Mouse (Mus musculus): ENCODE measurements around the gene Tbxas1. TPM values are rescaled to one million over a fixed set of nuclear protein-coding genes. Genes with fewer than 3 reads are reported as not detected.
A peak's percentile ranks its signal among the peaks of the same experiment; 100 is the strongest.

Gene Tbxas1
- total RNA-seq, 2 experiments from 2014 or later = 0.92 to 1.9 TPM

DNA sequence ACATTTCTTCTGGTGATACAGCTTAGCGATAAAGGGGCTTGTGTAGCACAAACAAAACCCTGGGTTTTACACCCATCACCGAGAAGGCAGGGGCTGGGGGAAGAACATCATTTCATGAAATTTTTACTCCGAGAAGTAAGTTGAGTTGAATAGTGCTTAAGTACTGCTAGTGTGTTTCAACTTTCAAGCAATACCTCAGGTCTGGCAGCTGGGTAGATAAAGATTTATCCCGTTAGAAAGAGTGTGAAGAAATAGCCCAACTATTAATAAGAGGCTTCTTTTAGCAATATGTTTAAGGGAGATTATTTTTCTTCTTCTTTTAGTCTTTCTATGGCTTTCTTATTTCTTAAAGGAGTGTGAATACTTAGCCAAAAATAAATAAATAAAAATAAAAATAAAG lies 48.2 kb downstream of the Tbxas1 start:
- DNase-seq = no peak

DNA sequence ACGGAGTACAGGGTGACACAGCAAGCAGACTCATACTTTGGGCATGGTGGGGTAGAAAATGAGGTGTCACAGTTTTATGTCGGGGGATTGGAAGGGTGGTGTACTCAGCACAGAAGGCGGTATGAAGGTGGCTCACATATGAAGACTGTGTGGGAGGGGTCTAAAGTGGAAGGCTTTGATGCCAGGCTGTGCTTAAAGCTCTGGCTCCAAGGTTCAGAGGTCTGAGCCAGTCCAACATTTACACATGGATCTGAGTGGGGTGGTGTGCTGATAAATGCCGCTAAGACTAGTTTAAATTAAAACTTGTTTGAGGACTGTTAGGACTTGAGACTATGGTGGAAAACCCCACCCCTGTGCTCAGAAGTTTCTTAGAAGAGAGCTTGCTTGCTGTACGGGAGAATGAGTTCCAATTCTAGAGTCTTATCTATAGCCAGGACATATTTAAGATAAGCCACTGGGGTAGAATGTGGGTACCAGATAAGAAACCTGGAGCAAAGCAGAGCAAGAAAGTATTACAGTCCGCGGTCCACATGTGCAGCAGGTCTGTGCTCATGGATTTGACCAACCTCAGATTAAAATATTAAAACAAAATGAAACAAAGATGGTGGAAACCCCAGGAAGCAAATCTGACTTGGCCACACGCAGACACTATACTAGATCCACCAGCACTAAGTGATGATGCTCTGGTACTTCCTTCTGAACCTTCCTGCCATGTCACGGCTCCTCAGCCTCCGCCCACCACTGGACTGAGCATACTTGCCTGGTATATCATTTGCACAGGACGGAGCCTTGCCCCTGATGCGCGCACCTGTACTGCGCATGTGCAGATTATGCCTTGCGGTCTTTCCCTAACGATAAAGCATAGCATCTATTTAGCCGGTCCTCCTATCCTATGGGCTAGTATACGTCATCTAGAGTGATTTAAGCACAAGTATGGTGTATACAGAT lies 48.9 kb downstream of the Tbxas1 start:
- no peak for DNase-seq

DNA sequence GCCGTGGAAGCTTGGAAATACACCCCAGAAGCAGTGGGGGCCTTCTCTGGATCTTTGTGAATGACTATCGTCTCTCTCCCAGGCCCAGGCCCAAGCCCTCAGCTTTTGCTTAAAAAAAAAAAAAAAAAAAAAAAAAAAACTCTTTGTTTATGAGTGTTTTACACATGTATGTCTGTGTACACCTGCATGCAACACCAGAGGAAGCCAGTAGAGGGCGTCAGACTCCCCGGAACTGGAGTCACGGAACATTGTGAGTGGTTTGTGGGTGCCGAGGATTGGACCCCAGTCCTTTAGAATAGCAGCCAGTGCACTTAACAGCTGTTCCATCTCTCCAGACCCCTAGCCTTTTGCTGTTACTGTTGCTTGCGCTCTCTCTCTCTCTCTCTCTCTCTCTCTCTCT lies 50.5 kb downstream of the Tbxas1 start:
- no peak for DNase-seq

DNA sequence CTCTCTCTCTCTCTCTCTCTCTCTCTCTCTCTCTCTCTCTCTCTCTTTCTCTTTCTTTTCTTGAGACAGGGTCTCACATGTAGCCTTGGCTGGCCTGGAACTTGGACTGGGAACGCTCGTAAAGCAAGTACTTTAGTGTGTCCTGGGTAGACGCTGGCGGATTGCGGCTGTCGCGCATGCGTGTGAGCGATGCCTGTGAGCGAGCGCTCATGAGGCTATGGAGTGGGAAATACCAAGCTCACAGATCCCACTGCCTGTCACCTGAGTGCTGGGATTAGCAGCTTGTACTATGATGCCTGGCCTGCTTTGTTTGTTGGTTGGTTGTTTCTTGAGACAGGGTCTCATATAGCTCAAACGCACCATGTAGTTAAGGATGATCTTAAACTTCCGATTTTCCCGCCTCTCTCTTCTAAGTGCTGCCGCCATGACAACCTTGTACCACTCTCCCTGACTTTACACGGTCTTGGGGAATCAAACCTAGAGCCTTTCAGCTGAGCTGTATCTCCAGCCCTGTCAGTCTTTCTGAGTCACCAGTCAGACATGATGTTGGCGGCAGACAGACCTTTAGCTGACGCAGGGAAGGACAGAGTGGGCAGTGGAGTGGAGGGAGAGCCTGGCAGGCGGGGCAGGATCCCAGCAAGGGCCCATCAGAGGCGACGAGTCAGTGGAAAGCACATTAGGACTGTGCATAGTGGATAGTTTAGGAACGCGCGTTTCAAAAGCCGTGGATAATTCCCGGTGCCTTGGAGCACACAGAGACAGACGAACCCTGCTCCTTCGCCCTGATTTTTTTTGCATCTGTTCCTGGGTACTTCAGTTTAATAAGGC lies 51.1 kb downstream of the Tbxas1 start:
- DNase-seq = peak; percentile 29

DNA sequence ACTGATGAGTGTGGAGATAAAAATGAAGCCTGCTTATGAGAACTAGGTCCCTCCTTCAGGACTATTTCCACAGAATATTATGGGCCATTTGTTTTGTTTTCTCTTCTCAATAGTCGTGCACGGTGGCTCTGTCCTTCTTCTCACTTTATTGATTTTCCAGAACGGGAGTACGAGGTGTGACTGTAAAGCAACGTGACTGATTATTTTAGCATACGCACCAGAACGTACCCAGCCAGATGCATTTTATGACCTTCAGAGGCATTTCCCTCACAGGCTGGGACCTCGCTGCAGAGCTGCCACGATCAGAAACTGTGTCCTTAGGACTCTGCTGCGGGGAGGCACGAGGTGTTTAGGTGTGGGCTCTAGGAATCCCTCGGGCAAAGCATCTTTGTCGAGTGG lies 51.8 kb downstream of the Tbxas1 start:
- no peak for DNase-seq

DNA sequence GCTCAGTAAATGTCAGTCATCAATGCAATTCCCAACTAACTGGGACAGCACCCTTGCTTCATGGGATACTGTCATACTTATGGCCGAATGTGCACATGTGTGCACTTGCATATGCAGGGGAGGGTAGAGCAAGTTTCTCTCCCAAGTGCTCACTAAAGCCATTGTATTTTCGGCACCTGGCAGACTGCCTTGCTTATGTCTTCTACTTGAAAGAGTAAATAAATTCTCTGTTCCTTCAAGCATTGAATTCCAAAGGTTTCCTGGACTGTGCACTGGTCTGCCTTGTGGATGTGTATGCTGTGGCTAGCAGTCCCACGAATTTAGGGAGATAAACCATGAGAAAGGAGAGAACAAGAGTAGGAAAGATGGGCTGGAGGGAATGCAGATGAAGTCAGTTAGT lies 53.3 kb downstream of the Tbxas1 start:
- no peak for DNase-seq

DNA sequence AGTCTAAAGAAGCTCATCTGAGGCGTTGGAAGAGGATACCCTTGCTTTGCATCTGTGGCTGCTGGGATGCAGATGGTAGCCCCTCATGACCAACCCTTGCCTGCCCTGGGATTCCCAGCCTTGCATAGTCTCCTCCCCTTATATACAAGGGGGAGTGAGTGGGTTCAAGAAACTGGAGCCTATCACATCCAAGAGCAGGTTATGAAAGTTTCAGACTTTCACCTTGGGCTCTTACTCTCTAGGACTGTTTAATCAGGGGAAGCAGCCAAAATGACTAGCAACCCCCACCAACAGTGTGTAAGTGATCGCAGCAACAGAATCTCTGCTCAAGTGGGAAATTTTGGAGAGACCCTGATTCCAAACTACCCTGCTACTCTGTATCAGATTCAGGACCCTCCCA lies 60.8 kb downstream of the Tbxas1 start:
- DNase-seq = no peak

DNA sequence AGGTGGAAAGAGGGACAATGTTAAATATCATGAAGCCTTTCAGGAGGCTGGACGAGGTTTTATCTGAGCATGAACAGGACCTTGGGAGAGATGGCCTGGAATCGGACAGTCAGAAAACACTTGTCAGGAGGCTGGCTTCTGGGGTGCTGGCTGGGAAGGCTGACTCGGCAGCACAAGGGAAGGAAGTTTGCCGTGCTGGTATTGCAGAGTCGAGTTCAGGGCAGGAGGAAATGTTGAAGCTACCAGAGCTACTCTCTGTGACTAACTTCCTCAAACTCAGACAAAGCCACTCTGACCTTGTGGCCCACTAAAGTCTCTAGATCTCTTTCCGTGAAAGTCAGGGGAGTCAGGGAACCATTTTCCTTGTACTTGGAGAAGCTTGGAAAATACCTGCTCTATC lies 63.2 kb downstream of the Tbxas1 start:
- DNase-seq = no peak

DNA sequence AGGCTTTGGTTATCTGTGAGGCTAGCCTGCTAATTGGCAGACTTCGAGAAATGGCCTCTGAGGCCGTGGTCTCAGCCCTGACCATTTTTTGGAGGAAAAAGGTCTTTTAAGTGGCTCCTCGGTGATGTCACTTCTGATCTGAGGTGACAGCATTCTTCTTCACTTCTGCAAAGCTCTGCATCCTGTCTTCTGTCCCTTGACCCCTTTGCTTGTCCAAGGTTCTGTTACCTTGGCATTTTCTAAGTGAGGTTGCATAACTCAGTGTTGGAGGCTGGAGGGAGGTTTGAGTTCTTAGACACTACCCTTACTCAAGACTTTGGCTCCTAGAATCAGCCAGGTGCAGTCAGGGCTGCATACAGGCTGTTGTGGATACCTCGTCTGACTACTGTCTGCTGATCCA lies 63.9 kb downstream of the Tbxas1 start:
- DNase-seq = no peak

DNA sequence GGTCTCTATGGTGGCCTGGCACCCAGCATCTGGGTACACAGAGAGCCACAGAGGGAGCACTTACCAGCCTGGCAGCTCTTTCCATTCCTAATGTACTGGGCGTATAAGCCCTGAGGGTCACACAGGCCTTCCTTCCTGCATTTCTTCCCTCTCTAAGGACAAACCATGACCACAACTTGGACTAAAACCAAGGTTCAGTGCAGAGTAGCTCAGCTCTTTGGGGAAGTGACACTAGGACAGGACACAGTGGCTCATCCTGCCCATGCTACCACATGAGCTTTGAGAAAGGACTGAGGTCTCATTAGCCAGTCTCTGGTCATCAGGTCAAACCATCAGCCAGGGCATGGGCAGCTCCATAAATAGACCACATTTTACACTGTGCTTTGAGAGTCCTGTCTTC lies 65.8 kb downstream of the Tbxas1 start:
- DNase-seq = no peak

GRCm38 (mm10) chr6:38942771-38943170 lies 67.6 kb downstream of the Tbxas1 start:
- no peak for DNase-seq

DNA sequence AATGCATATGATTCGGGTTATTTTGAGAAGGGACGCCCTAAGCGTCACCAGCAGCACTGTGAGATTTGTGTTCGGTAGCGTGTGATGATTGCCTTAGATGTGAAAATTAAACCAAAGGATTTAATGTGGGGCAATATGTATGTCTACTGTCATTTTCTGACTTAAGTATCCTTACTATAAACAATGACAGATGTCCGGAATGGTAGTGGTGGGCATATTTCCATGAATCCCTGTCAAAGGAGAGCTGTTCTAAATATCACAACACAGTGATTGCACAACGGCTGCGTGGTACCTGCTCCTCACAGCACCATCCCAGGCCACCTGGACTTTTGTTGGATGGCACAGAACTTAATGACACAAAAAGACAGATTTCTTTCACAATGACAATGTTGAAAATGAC lies 69.2 kb downstream of the Tbxas1 start:
- DNase-seq = no peak

GRCm38 (mm10) chr6:38944826-38945225 lies 69.6 kb downstream of the Tbxas1 start:
- DNase-seq = no peak

- no peak for DNase-seq
Measured at GRCm38 (mm10) chr6:38945681-38946080, 70.5 kb downstream of the Tbxas1 start.

GRCm38 (mm10) chr6:38947282-38947681 lies 72.1 kb downstream of the Tbxas1 start:
- no peak for DNase-seq

DNA sequence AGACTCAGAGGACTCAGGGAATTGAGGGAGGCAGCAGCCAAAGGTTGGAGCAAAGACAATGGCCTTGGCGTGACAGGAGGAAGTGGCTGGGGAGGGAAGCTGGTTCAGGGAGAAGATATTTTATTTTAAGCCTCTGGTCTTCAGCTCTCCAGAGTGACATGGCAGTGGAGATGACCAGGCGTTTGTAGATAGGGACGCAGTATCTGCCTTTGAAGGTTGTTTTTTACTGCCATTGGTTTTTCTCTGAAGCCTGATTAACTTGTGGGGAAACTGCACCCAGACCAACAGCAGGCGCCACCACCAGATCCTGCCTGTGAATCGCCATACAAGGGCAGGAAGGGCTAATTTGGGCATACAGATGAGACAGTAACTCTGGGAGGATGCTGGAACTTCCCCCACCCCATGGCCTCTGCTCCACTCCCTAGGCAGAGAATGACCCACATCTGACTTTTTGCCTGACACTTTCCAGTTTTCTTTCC lies 74.5 kb downstream of the Tbxas1 start:
- no peak for DNase-seq

- no peak for DNase-seq
Measured at GRCm38 (mm10) chr6:38950341-38950740, 75.1 kb downstream of the Tbxas1 start.

DNA sequence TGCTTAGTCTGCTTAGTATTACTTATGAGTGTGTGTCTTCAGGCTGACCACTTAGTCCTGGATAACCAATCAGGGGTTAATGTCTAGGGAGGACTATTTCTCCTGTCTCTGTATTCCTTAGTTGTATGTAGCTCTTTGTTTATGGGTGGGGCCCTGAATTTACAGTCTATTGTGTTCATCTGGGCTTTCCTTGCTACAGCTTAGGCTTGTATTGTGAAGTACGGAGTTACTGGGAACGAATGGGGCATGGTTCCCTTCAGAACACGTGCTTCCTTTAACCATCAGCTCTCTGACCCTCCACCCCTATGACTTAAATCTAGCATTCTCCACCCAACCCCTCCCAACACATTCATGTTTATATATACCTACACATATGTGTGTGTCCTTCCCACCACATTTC lies 75.6 kb downstream of the Tbxas1 start:
- no peak for DNase-seq

DNA sequence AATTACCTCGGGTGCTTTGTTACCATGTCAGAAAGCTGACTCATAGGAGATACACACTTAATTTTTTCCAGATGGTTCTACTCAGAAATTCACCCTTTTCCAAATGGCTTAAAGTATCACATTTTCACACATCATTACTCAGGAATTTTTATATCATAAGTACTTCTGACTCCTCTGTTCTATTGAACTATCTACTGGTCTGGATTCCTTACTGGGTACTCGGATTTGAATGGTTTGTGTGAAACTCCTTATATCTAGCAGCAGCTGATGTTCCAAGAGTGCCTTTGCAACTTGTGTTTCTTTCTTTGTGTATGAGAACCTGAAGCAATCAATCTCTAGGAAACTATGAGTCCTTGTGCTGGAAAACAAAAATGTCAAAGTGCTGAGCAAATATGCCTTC lies 81.4 kb downstream of the Tbxas1 start:
- DNase-seq = no peak

DNA sequence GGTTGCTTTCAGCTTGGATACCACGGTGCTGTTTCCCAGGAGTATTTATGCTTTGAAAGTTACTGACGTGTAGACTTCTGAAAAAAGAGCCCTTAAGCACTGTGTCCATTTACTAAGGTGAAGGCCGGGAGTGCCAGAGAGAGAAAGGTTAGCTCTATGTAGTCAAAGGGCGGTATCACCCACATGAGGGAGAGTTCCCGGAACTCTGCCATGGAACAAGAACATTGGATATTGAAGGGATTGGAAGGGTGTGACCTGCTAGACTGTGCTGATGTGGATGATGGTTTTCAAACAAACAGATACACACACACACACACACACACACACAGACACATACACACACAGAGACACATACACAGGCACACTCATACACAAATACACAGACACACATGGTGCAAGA lies 82.0 kb downstream of the Tbxas1 start:
- DNase-seq = no peak

- DNase-seq = no peak
Measured at GRCm38 (mm10) chr6:38959502-38959901, 84.3 kb downstream of the Tbxas1 start.

DNA sequence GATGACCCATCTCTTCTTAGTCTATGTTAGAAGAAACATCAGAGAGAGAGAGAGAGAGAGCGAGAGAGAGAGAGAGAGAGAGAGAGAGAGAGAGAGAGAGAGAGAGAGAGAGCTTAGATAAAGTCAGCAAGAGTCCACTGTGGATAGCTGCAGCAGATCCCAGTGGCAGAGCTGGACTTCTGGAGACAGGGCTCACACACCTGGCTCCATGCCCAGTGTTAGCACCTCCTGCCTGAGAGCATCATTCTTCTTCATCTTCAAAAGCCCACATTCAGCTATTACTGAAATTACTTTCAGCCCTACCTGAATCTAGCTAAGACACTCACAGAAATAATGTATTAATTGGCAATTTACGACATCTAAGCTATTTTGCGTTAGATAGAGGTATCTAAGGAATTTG lies 85.2 kb downstream of the Tbxas1 start:
- DNase-seq = no peak

GRCm38 (mm10) chr6:38960791-38961426 lies 85.7 kb downstream of the Tbxas1 start:
- no peak for DNase-seq

Data from gastrocnemius, postnatal 10 days (tissue).